Mouse (Mus musculus) kidney, adult 11 months (tissue): ENCODE data around the gene Tor1aip2.
A peak's percentile ranks its signal among the peaks of the same experiment; 100 is the strongest.

ENCODE experiments used
- DNase-seq: peaks from one replicate; pipeline ENCODE4 v3.0.0; 2022

Tor1aip2 gene

GRCm38 (mm10) chr1:156041451-156042241 lies 6.4 kb downstream of the Tor1aip2 start:
- no peak for DNase-seq

GRCm38 (mm10) chr1:156042481-156042880 lies 7.3 kb downstream of the Tor1aip2 start:
- DNase-seq: no peak

GRCm38 (mm10) chr1:156043027-156043426 lies 7.8 kb downstream of the Tor1aip2 start:
- peak; percentile 65 for DNase-seq

- no peak for DNase-seq
Measured at GRCm38 (mm10) chr1:156044211-156044611, 9.0 kb downstream of the Tor1aip2 start.

GRCm38 (mm10) chr1:156046688-156047087 lies 11.5 kb downstream of the Tor1aip2 start:
- DNase-seq: peak; percentile 71

- DNase-seq: no peak
Measured at GRCm38 (mm10) chr1:156058207-156058606, 23.0 kb downstream of the Tor1aip2 start.

- DNase-seq: no peak
Measured at GRCm38 (mm10) chr1:156062193-156062592, 27.0 kb downstream of the Tor1aip2 start.

- DNase-seq: no peak
Measured at GRCm38 (mm10) chr1:156066133-156066532, 30.9 kb downstream of the Tor1aip2 start.

- no peak for DNase-seq
Measured at GRCm38 (mm10) chr1:156070106-156070505, 34.9 kb downstream of the Tor1aip2 start.

- DNase-seq: no peak
Measured at GRCm38 (mm10) chr1:156073169-156073821, 38.1 kb downstream of the Tor1aip2 start.

GRCm38 (mm10) chr1:156074575-156074974 lies 39.4 kb downstream of the Tor1aip2 start:
- peak; percentile 36 for DNase-seq

- DNase-seq: no peak
Measured at GRCm38 (mm10) chr1:156076474-156076873, 41.3 kb downstream of the Tor1aip2 start.

- no peak for DNase-seq
Measured at GRCm38 (mm10) chr1:156077655-156078054, 42.5 kb downstream of the Tor1aip2 start.

- DNase-seq: no peak
Measured at GRCm38 (mm10) chr1:156084603-156085002, 49.4 kb downstream of the Tor1aip2 start.

- no peak for DNase-seq
Measured at GRCm38 (mm10) chr1:156085770-156086169, 50.6 kb downstream of the Tor1aip2 start.

GRCm38 (mm10) chr1:156087586-156087985 lies 52.4 kb downstream of the Tor1aip2 start:
- no peak for DNase-seq

- no peak for DNase-seq
Measured at GRCm38 (mm10) chr1:156089561-156089960, 54.4 kb downstream of the Tor1aip2 start.

- DNase-seq: no peak
Measured at GRCm38 (mm10) chr1:156090042-156090441, 54.8 kb downstream of the Tor1aip2 start.

GRCm38 (mm10) chr1:156091811-156092210 lies 56.6 kb downstream of the Tor1aip2 start:
- DNase-seq: no peak

- no peak for DNase-seq
Measured at GRCm38 (mm10) chr1:156103763-156104162, 68.6 kb downstream of the Tor1aip2 start.

- no peak for DNase-seq
Measured at GRCm38 (mm10) chr1:156105381-156105780, 70.2 kb downstream of the Tor1aip2 start.

GRCm38 (mm10) chr1:156107424-156107823 lies 72.2 kb downstream of the Tor1aip2 start:
- DNase-seq: no peak

GRCm38 (mm10) chr1:156108400-156108799 lies 73.2 kb downstream of the Tor1aip2 start:
- no peak for DNase-seq

GRCm38 (mm10) chr1:156111090-156111489 lies 75.9 kb downstream of the Tor1aip2 start:
- no peak for DNase-seq
